Mouse (Mus musculus): ENCODE results near the gene Map7d1.
"Not testable (repeated sequence)": the region's sequence is repeated elsewhere in the genome, so short reads cannot be mapped to it uniquely, and the experiment has no call there.

DNA sequence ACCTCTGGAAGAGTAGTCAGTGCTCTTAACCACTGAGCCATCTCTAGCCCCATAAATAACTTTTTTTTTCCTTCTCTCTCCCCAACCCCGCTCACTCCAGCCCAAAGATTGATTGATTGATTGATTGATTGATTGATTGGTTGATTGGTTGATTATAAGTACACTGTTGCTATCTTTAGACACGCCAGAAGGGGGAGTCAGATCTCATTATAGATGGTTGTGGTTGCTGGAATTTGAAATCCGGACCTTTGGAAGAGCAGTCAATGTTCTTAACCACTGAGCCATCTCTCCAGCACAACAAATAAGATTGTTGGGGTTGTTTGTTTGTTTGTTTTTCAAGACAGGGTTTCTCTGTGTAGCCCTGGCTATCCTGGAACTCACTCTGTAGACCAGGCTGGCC is 36.6 kb downstream of the Map7d1 start:
- not testable (repeated sequence) for TF ChIP-seq POLR2A (IDR thresholded peaks at IDR 0.05; ENCODE audit: low read depth, low read length); CTCF (IDR thresholded peaks at IDR 0.05; ENCODE audit: extremely low read depth, insufficient read length, insufficient replicate concordance, low read depth, low read length)

All from small intestine, adult 2 months (tissue).